Mouse (Mus musculus) neural tube, embryonic 12.5 days (tissue): ENCODE results near the gene Gm10553. TPM values are rescaled to one million over a fixed set of nuclear protein-coding genes. Genes with fewer than 3 reads are reported as not detected.
"Not testable (repeated sequence)": the region's sequence is repeated elsewhere in the genome, so short reads cannot be mapped to it uniquely, and the experiment has no call there.

ENCODE experiments used
- ATAC-seq: fragments of 200-750 bp; cut with Nextera tagmentation; 2 replicates; pipeline ENCODE4 v1.8.0; 2017; ENCODE audit warnings: low read depth, mild to moderate bottlenecking, moderate TSS enrichment, moderate library complexity; ENCODE audit not compliant: low FRiP score
- H3K27ac ChIP-seq: fragments of 300-500 bp; sonication (generic); 2 replicates; pipeline ENCODE4 v1.5.1; 2016
- H3K27me3 ChIP-seq: fragments of 300-500 bp; sonication (generic); replicated peaks from 2 replicates; pipeline ENCODE4 v1.6.1; 2016; ENCODE audit warnings: mild to moderate bottlenecking
- H3K36me3 ChIP-seq: fragments of 300-500 bp; sonication (generic); 2 replicates; pipeline ENCODE4 v1.6.1; 2016; ENCODE audit warnings: mild to moderate bottlenecking
- H3K4me1 ChIP-seq: fragments of 300-500 bp; sonication (generic); 2 replicates; pipeline ENCODE4 v1.6.1; 2016
- H3K4me2 ChIP-seq: fragments of 300-500 bp; sonication (generic); replicated peaks from 2 replicates; pipeline ENCODE4 v1.6.1; 2016; ENCODE audit warnings: mild to moderate bottlenecking
- H3K4me3 ChIP-seq: fragments of 300-500 bp; sonication (generic); 2 replicates; pipeline ENCODE4 v1.5.1; 2016
- H3K9ac ChIP-seq: fragments of 300-500 bp; sonication (generic); 2 replicates; pipeline ENCODE4 v1.6.1; 2016; ENCODE audit warnings: mild to moderate bottlenecking
- H3K9me3 ChIP-seq: fragments of 300-500 bp; sonication (generic); 2 replicates; pipeline ENCODE4 v1.6.1; 2016; ENCODE audit warnings: mild to moderate bottlenecking
- WGBS: fragments of 180-500 bp; shearing (Covaris S2); methylation state at CpG from one replicate; pipeline ENCODE4 v1.1.7; 2016; 5-methylcytosine and 5-hydroxymethylcytosine counted together
- polyA plus RNA-seq: library from polyadenylated mRNA; unstranded; fragments of >200 nt; fragmentation: Nextera tagmentation; extraction: Ambion mirVana; gene quantifications from 2 replicates; pipeline ENCODE4 v1.2.1, GENCODE M21; 2016

Gene Gm10553
- polyA plus RNA-seq: not detected in 2 replicates

DNA sequence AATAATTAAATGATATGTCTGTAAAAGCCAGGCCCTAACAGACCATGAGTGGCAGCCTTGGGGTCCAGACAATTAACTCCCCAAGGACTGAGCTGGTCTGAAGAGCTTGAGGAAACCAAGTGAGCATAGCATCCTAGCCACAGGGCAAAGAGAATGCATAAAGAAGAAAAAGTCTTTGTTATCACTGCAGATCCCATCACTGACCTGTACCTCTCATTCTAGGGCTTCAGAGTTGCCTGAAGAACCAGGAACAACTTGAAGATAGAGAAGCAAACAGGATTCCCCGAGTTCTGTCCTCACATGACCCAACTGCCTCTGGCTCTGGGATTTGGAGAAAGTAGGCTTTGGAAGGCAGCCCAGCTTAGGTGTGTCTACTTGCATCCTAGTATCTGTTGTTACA is at the start of gene Gm10553:
Gm10553 (plus strand) TSS at position 301 of the 400 bp plus-strand sequence.
- not testable (repeated sequence) for H3K4me3 ChIP-seq, H3K36me3 ChIP-seq, H3K4me1 ChIP-seq, H3K27ac ChIP-seq, H3K9ac ChIP-seq, H3K9me3 ChIP-seq, H3K27me3 ChIP-seq, H3K4me2 ChIP-seq, ATAC-seq
- 77% methylated on average over 1 of the region's 1 CpGs for WGBS

DNA sequence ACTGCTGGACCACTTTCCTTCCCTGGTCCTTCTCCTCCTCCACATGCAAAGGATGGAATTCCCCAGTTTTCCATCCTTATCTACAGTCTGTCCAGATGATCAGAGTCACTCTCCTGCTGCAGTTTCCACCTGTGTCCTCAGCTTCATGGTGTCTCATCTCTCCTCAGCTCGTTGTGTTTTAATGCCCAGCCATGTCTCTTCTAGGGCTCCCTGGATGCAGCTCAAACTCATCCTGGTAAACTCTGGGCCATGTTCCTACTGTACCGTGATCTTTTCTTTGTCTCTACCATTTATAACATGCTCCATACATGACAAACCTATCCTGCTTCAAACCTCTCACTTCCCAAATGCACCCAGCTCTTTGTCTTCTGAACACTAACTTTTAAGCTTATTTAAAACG is 28.3 kb upstream of the Gm10553 start:
- H3K4me2 ChIP-seq, ATAC-seq, H3K27ac ChIP-seq, H3K9ac ChIP-seq, H3K4me3 ChIP-seq, H3K9me3 ChIP-seq, H3K36me3 ChIP-seq, H3K4me1 ChIP-seq, H3K27me3 ChIP-seq: not testable (repeated sequence)
- whole genome bisulfite sequencing: 64% methylated on average over 3 of the region's 3 CpGs

DNA sequence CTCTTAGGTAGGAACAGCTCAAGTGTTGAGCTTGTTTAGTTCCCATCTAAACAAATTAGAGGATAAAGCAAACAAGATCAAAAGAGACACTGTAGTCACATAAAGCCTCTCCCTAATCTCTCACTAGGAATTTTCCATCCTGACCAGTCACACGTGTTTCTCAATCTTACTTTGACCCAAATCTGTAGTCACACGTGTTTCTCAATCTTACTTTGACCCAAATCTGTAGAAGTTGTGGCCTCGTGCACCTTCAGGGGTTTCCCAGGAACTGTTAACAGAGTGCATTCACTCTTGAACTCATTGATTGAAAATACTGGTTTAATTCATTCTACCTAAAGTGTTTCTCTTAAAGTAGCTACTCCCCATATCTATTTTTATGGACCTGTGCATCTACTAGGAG is 26.9 kb upstream of the Gm10553 start:
- not testable (repeated sequence) for ATAC-seq, H3K4me3 ChIP-seq, H3K9me3 ChIP-seq, H3K4me2 ChIP-seq, H3K27me3 ChIP-seq, H3K9ac ChIP-seq, H3K27ac ChIP-seq, H3K4me1 ChIP-seq, H3K36me3 ChIP-seq
- 72% methylated on average over 3 of the region's 3 CpGs for WGBS

DNA sequence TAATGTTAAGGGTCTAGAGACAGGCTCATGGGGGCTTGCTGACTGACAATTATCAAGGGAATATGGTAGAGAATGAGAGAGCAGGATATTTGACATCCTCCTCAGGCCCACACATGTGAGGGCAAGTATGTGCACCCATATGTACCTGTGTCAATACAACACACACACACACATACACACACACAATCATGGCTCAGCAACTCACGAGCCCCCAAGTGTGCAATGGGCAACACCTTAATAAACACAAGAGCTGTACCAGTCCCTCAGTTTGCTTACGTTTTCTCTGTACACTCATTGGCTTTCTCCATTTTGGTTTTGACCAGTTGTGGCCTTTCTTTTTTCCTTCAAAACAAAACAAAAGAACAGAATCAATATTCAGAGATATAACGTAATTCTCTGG is 15.2 kb upstream of the Gm10553 start:
- not testable (repeated sequence) for H3K4me2 ChIP-seq, H3K27ac ChIP-seq, H3K27me3 ChIP-seq, H3K9me3 ChIP-seq, H3K4me3 ChIP-seq, H3K36me3 ChIP-seq, H3K9ac ChIP-seq, H3K4me1 ChIP-seq, ATAC-seq
- 70% methylated on average over 3 of the region's 3 CpGs for WGBS

DNA sequence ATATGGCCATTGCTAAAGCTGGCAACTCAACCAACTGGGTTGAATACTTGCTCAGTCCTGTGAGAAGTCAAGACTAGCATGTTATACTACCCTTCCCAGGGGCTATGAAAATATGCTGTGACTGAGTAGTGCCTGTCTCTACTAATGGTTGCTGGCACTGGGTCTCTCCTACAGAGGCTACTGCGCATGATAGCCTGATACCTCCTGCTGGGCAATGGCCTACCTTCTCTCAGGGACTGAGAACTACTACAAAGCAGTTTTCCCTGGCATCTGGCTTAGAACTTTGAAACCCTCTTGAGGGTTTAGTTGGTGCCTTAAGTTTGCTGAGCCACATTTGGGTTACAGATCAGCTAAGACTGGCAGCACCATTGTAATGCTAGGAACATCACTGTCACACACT is 13.8 kb upstream of the Gm10553 start:
- 68% methylated on average over 1 of the region's 1 CpGs for WGBS
- not testable (repeated sequence) for H3K4me3 ChIP-seq, H3K36me3 ChIP-seq, H3K27ac ChIP-seq, H3K27me3 ChIP-seq, H3K9me3 ChIP-seq, ATAC-seq, H3K4me1 ChIP-seq, H3K9ac ChIP-seq, H3K4me2 ChIP-seq

DNA sequence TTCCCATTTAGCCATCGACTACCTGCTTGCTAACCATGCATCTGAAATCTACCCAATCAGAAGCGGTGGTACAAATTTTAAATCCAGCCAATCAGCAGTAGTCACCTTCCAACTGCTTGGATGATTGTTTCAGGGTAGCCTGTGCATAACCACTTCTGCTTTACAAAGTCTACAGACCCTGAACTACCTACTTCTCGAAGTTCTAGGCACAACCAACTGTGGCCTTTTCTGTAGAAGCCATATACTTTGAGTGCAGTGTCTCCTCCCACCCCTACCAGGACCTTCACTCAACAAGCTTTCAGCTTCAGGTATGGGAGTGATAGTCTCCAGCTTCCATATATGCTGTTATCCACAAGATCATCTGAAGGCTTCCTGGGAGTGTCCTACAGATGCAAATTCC is 7.8 kb upstream of the Gm10553 start:
- not testable (repeated sequence) for H3K27me3 ChIP-seq, H3K27ac ChIP-seq, H3K4me1 ChIP-seq, H3K36me3 ChIP-seq, H3K4me2 ChIP-seq, ATAC-seq, H3K4me3 ChIP-seq, H3K9me3 ChIP-seq, H3K9ac ChIP-seq
- 40% methylated on average over 1 of the region's 3 CpGs for WGBS

DNA sequence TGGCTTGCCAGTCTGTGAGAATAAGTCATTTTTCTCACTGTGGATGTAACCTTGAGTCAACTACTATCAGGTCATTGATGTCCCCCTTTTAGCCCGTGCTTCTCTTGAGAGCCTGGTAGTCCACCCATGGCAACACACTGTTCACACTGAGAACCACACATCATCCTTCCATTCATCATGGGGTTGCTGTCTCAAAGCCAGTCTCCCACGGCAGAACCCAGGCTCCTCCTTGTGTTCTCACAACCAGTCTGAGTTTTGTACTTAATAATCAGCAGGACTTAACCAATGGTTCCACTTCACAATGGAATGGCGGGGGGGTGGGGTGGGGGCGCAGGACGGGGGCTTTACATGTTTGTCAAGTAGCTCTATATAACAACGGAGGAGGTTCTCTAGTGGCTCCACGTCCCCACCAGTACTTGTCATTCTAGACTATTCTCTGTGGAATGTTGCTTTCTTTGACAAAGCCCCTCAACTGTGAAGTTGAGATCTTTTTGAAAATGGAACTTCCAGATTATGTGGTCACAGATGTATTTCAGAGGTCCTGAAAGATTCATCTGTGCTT is 6.9 kb upstream of the Gm10553 start:
- H3K27ac ChIP-seq, H3K4me2 ChIP-seq, H3K27me3 ChIP-seq, ATAC-seq, H3K4me1 ChIP-seq, H3K4me3 ChIP-seq, H3K36me3 ChIP-seq, H3K9ac ChIP-seq: not testable (repeated sequence)
- 85% methylated on average over 6 of the region's 7 CpGs for WGBS
- peaks cover 10% of the 10 kb centered on the region; the same call in 1 of the 2 replicates for H3K9me3 ChIP-seq

DNA sequence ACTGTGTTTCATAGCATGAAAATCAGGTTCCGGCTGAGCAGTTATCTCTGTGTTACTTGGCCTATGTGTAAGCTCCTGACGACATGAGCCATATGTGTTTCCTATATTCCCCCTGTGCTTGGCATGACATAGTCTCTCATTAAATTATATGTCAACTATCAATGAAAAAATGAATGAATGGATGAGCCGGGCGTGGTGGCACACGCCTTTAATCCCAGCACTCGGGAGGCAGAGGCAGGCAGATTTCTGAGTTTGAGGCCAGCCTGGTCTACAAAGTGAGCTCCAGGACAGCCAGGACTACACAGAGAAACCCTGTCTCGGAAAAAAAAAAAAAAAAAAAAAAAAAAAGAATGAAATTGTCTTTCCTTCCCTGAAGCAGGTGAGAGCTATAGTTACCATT is 883 bp upstream of the Gm10553 start:
- H3K36me3 ChIP-seq, H3K9ac ChIP-seq, H3K4me2 ChIP-seq, ATAC-seq, H3K27ac ChIP-seq, H3K4me1 ChIP-seq, H3K27me3 ChIP-seq, H3K9me3 ChIP-seq, H3K4me3 ChIP-seq: not testable (repeated sequence)
- WGBS: 85% methylated on average over 7 of the region's 7 CpGs

DNA sequence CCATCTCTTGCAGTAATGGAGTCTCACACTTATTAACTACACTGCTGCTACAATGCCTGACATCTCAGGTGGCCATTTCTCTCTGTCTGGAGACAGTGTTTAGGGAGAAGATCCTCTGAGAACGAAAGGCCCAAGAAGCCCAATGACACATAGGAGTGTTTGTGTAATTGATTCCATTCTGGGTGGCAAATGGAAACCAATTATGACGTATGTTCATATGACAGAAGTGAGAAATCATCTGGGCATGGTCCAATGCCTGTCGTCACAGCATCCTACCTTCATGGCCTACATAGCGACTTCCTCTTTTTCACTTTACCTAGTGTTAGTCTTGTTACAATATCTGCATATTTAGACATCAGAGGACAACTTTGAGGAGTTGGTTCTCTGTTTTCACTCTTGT is 1.8 kb downstream of the Gm10553 start:
- not testable (repeated sequence) for H3K36me3 ChIP-seq, ATAC-seq, H3K27me3 ChIP-seq, H3K4me2 ChIP-seq, H3K4me3 ChIP-seq, H3K9me3 ChIP-seq, H3K9ac ChIP-seq, H3K27ac ChIP-seq, H3K4me1 ChIP-seq
- WGBS: 87% methylated on average over 4 of the region's 4 CpGs

DNA sequence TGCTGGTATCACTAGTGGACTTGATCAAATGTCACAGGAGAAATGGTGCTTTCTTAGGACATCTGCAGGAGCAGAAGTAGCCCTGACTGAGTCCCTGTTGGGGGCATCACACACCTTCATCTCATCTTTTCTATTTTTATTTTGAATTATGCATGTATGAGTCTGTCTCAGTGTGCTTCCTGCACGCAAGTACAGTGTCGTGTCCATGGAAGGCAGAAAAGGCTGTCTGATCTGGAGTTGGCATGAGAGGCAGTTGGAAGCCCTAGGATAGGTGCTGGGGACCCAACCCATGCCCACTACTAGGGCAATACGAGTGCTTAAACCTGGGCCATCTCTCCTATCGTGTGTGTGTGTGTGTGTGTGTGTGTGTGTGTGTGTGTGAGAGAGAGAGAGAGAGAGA is 5.4 kb downstream of the Gm10553 start:
- not testable (repeated sequence) for H3K4me1 ChIP-seq, H3K27me3 ChIP-seq, H3K4me3 ChIP-seq, H3K9ac ChIP-seq, H3K36me3 ChIP-seq, H3K27ac ChIP-seq, H3K9me3 ChIP-seq, ATAC-seq, H3K4me2 ChIP-seq
- WGBS: 89% methylated on average over 4 of the region's 4 CpGs

DNA sequence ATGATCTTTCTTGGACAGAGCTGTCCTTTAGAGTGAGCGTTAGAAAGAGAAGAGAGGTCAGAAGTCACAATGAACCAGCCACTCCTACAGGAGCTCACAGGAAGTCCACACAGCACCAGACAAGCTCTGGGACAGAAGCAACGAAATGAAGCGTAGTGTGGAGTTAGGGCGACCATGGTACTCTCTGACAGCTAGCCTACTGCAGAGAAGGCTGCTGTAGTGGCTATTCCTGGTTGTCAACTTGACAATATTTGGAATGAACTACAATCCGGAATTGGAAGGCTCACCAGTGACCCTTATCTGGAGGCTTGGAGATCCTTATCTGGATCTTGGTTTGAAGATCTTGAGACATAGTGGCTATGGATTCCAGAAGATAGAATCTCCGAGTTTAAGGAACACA is 6.0 kb downstream of the Gm10553 start:
- H3K27ac ChIP-seq, ATAC-seq, H3K27me3 ChIP-seq, H3K9me3 ChIP-seq, H3K4me1 ChIP-seq, H3K9ac ChIP-seq, H3K4me2 ChIP-seq, H3K36me3 ChIP-seq, H3K4me3 ChIP-seq: not testable (repeated sequence)
- WGBS: 69% methylated on average over 5 of the region's 6 CpGs

DNA sequence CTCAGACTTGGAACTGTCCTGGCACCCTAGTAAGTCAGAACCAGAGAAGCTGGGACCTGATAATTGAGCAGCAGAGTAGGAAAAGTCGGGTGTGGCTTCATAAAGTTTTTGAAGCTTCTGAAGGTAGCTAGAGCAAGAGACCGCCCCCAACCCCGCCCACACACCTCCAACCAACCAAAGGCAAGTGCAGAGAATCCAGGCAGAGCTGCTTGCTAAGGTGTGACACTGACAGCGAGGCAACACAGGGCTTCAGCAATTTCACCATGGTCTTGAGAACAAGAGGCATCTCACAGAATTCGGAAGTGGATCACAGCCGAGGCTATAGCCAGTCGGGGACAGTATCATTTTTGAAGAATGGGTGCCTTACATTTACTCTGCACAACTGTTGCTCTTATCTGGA is 9.8 kb downstream of the Gm10553 start, which contains the start of gene A530032D15Rik:
A530032D15Rik (minus strand) TSS at position 101 of the 400 bp plus-strand sequence.
- H3K4me1 ChIP-seq, H3K9ac ChIP-seq, H3K27me3 ChIP-seq, H3K4me2 ChIP-seq, H3K36me3 ChIP-seq, H3K27ac ChIP-seq, ATAC-seq, H3K9me3 ChIP-seq, H3K4me3 ChIP-seq: not testable (repeated sequence)
- 100% methylated on average over 1 of the region's 7 CpGs for WGBS

DNA sequence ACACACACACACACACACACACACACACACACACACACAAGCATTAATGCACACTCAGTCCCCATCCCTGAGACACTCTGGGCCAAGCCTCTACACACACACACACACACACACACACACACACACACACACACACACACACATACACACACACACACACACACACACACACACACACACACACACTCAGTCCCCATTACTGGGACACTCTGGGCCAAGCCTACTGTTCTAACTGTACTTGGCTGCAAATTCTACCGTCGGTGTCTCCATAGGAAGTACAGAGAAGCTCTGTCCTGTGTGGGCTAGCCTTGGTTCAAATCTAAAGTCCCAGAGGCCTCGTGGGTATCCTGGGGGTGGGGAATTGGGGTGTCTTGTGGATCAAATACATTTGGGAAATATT is 10.9 kb downstream of the Gm10553 start:
- H3K4me1 ChIP-seq, H3K4me3 ChIP-seq, H3K36me3 ChIP-seq, H3K27me3 ChIP-seq, H3K9me3 ChIP-seq, H3K27ac ChIP-seq, H3K4me2 ChIP-seq, H3K9ac ChIP-seq, ATAC-seq: not testable (repeated sequence)
- WGBS: 84% methylated on average over 3 of the region's 3 CpGs
